Mouse (Mus musculus) gastrocnemius, postnatal 25 days (tissue): Measurements from ENCODE around the gene Olfr1510. TPM values are rescaled to one million over a fixed set of nuclear protein-coding genes. Genes with fewer than 3 reads are reported as not detected.
"Not testable (repeated sequence)": the region's sequence is repeated elsewhere in the genome, so short reads cannot be mapped to it uniquely, and the experiment has no call there.

Experiments used
- DNase-seq: peaks from one replicate; pipeline ENCODE4 v3.0.0; 2022
- long read RNA-seq, 2 experiments: library from polyadenylated mRNA; stranded (forward); transcript quantifications; one replicate each; pipeline ENCODE4 v2.0.0; 2021
- total RNA-seq, 2 experiments: library from RNA; stranded (reverse); gene quantifications; 1 replicate in 1 of 2; 2 replicates in 1 of 2; pipeline ENCODE4 v1.2.3; 2021

Olfr1510 gene
- not detected for total RNA-seq
- long read RNA-seq, experiment 1, result 0 reads
- long read RNA-seq, experiment 2, result 0 reads

- DNase-seq, result no peak
Observed at GRCm38 (mm10) chr14:52414273-52414672, at the start of gene Olfr1510. Gene Olfr1510, minus strand, starts transcription at chr14:52414373.

GRCm38 (mm10) chr14:52461928-52462327 is 47.8 kb upstream of the Olfr1510 start:
- no peak for DNase-seq

- no peak for DNase-seq
Observed at GRCm38 (mm10) chr14:52451138-52451537, 37.0 kb upstream of the Olfr1510 start.

- no peak for DNase-seq
Observed at GRCm38 (mm10) chr14:52442690-52443089, 28.5 kb upstream of the Olfr1510 start, which contains the start of gene Olfr1509. Gene Olfr1509, plus strand, starts transcription at chr14:52442990.

- DNase-seq, result peak; percentile 17
Observed at GRCm38 (mm10) chr14:52427686-52428085, 13.5 kb upstream of the Olfr1510 start.

- not testable (repeated sequence) for DNase-seq
Observed at GRCm38 (mm10) chr14:52410142-52410919, 3.8 kb downstream of the Olfr1510 start.

- no peak for DNase-seq
Observed at GRCm38 (mm10) chr14:52397279-52397678, 16.9 kb downstream of the Olfr1510 start, which contains the start of gene Olfr1511. Gene Olfr1511, minus strand, starts transcription at chr14:52397379.

GRCm38 (mm10) chr14:52390084-52390848 is 23.9 kb downstream of the Olfr1510 start:
- DNase-seq, result not testable (repeated sequence)

GRCm38 (mm10) chr14:52379068-52379467 is 35.1 kb downstream of the Olfr1510 start, which contains the start of gene Olfr1512:
Gene Olfr1512, minus strand, starts transcription at chr14:52379168.
- DNase-seq, result no peak

GRCm38 (mm10) chr14:52368741-52369140 is 45.4 kb downstream of the Olfr1510 start:
- no peak for DNase-seq

Other genes starting within 250 kb of the Olfr1510 start
- gene Supt16, start 217.0 kb downstream of the Olfr1510 start, total RNA-seq, result 10 to 100 TPM; 11.7 to 11.9 TPM
- 10 to 100 TPM; 31.1 to 33.9 TPM for gene Chd8, start 156.6 kb downstream of the Olfr1510 start, total RNA-seq
- 10 to 100 TPM; 35.8 to 41.6 TPM for gene Tox4, start 135.2 kb downstream of the Olfr1510 start, total RNA-seq
- gene Rab2b, start 134.8 kb downstream of the Olfr1510 start, total RNA-seq, result 1 to 10 TPM; 2.3 to 3.5 TPM
- 10 to 100 TPM; 13.7 to 14.0 TPM for gene Mettl3, start 109.2 kb downstream of the Olfr1510 start, total RNA-seq
- gene Sall2, start 85.6 kb downstream of the Olfr1510 start, total RNA-seq, result 1 to 10 TPM in 1 of 2 experiments, under 1 TPM in 1; 0.87 to 1.1 TPM
- gene Olfr1513, start 58.0 kb downstream of the Olfr1510 start, total RNA-seq, result not detected
- not detected for gene Olfr1512, start 35.2 kb downstream of the Olfr1510 start, total RNA-seq
- not detected for gene Olfr1511, start 17.0 kb downstream of the Olfr1510 start, total RNA-seq
- gene Olfr1509, start 28.6 kb upstream of the Olfr1510 start, total RNA-seq, result not detected
- not detected for gene Olfr1508, start 53.1 kb upstream of the Olfr1510 start, total RNA-seq
- gene Olfr1507, start 81.4 kb upstream of the Olfr1510 start, total RNA-seq, result not detected